Mouse (Mus musculus): ENCODE data around the gene Spef1.

- TF ChIP-seq CTCF (IDR thresholded peaks at IDR 0.05; ENCODE audit: low read depth, low read length) = no peak
- no peak for TF ChIP-seq TAL1 (conservative IDR thresholded peaks at IDR 0.05; ENCODE audit: low read depth, low read length)
- TF ChIP-seq POLR2AphosphoS5 (IDR thresholded peaks at IDR 0.05; ENCODE audit: insufficient replicate concordance, low read depth, low read length) = no peak
- TF ChIP-seq GATA1 (IDR thresholded peaks at IDR 0.05; ENCODE audit: borderline replicate concordance, low read length) = no peak
- TF ChIP-seq GATA2 (IDR thresholded peaks at IDR 0.05; ENCODE audit: borderline replicate concordance, low read depth, low read length) = no peak
Observed at GRCm38 (mm10) chr2:131179990-131180587, 7.0 kb downstream of the Spef1 start, which contains the start of gene Cenpb.

All from G1E (cell line).